Mouse (Mus musculus): ENCODE measurements around the gene Zmynd11.

The Zmynd11 gene

GRCm38 (mm10) chr13:9653018-9653417 is 112.1 kb downstream of the Zmynd11 start:
- DNase-seq: no peak

- no peak for DNase-seq
Measured at GRCm38 (mm10) chr13:9650580-9650979, 114.5 kb downstream of the Zmynd11 start.

GRCm38 (mm10) chr13:9649894-9650293 is 115.2 kb downstream of the Zmynd11 start:
- no peak for DNase-seq

- no peak for DNase-seq
Measured at GRCm38 (mm10) chr13:9648716-9649115, 116.4 kb downstream of the Zmynd11 start.

- peak; percentile 18 for DNase-seq
Measured at GRCm38 (mm10) chr13:9637949-9638348, 127.2 kb downstream of the Zmynd11 start.

GRCm38 (mm10) chr13:9636505-9636904 is 128.6 kb downstream of the Zmynd11 start:
- peak; percentile 49 for DNase-seq

GRCm38 (mm10) chr13:9635951-9636350 is 129.2 kb downstream of the Zmynd11 start:
- no peak for DNase-seq

All from thymus, postnatal 4 days (tissue).